Mouse (Mus musculus) neutrophil, adult 65 days (primary cell): Measurements from ENCODE around the gene Gm20878. TPM values are rescaled to one million over a fixed set of nuclear protein-coding genes. Genes with fewer than 3 reads are reported as not detected.

Experiments used
- total RNA-seq: library from RNA; stranded (reverse); gene quantifications from 2 replicates; pipeline ENCODE4 v1.2.4, GENCODE M21; 2023

The Gm20878 gene
- total RNA-seq, result 4.2 TPM in 1 of 2 replicates, not detected in the other

GRCm38 (mm10) chr4:41941272-41941671 lies at the start of gene Gm20878:
Gene Gm20878 (plus strand): TSS chr4:41941572.

DNA sequence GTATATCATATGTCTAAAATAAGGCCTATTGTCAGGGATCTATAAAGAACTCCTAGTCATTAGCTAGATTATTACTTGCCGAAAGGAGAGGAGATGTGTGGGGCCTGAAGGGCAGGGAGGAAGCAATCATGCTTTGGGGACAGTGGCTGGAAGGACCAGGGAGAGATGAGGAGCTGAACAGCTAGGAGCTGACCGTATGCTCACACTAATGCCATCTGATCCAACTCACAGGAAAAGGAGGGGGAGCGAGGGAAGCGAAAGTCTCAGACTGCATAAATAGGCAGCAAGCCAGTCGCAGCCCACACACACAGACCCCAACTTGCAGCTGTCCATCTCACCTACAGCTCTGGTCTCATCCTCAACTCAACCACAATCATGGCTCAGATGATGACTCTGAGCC lies 38.1 kb upstream of the Gm20878 start, which contains the start of gene Gm21541:
TSS of gene Gm21541 (plus strand) at position 301 of the 400 bp plus-strand sequence.

GRCm38 (mm10) chr4:41965758-41966157 lies 24.4 kb downstream of the Gm20878 start, which contains the start of gene Fam205a4:
Gene Fam205a4 (plus strand): TSS chr4:41966058.

Other genes starting within 250 kb of the Gm20878 start
- not detected in 2 replicates for gene Cntfr, start 244.5 kb upstream of the Gm20878 start, total RNA-seq
- gene Il11ra1, start 241.6 kb upstream of the Gm20878 start, total RNA-seq, result 9.6 and 15.2 TPM in 2 replicates
- gene Rpp25l, start 228.0 kb upstream of the Gm20878 start, total RNA-seq, result 22.3 and 23.9 TPM in 2 replicates
- gene Dctn3, start 218.4 kb upstream of the Gm20878 start, total RNA-seq, result 72.9 and 108 TPM in 2 replicates
- not detected in 2 replicates for gene Arid3c, start 210.4 kb upstream of the Gm20878 start, total RNA-seq
- gene Galt, start 186.3 kb upstream of the Gm20878 start, total RNA-seq, result 20.3 and 28.6 TPM in 2 replicates
- 11.6 and 15.2 TPM in 2 replicates for gene Sigmar1, start 185.4 kb upstream of the Gm20878 start, total RNA-seq
- 0.98 and 1.2 TPM in 2 replicates for gene Ccl27a, start 167.3 kb upstream of the Gm20878 start, total RNA-seq
- gene Gm21541, start 38.0 kb upstream of the Gm20878 start, total RNA-seq, result not detected in 2 replicates
- not detected in 2 replicates for gene Fam205a4, start 24.5 kb downstream of the Gm20878 start, total RNA-seq
- gene Gm21093, start 93.2 kb downstream of the Gm20878 start, total RNA-seq, result not detected in 2 replicates
- gene Gm3893, start 149.6 kb downstream of the Gm20878 start, total RNA-seq, result not detected in 2 replicates
- not detected in 2 replicates for gene Gm13304, start 173.2 kb downstream of the Gm20878 start, total RNA-seq
- gene Gm13306, start 211.9 kb downstream of the Gm20878 start, total RNA-seq, result not detected in 2 replicates
- gene Gm13305, start 227.0 kb downstream of the Gm20878 start, total RNA-seq, result not detected in 2 replicates